Mouse (Mus musculus) neural tube, embryonic 11.5 days (tissue): ENCODE results near the gene Slc22a23. TPM values are rescaled to one million over a fixed set of nuclear protein-coding genes. Genes with fewer than 3 reads are reported as not detected.

Experiments
- ATAC-seq: fragments of 200-750 bp; cut with Nextera tagmentation; 2 replicates; pipeline ENCODE4 v1.8.0; 2017; ENCODE audit warnings: moderate number of reproducible peaks, mild to moderate bottlenecking, moderate TSS enrichment, moderate library complexity; ENCODE audit not compliant: insufficient read depth, low FRiP score, low TSS enrichment
- DNase-seq: peaks from one replicate; pipeline ENCODE4 v3.0.0-alpha.2; 2015; ENCODE audit warnings: low spot score
- H3K27ac ChIP-seq: fragments of 300-500 bp; sonication (generic); 2 replicates; pipeline ENCODE4 v1.5.1; 2014; ENCODE audit warnings: low read depth, mild to moderate bottlenecking, low read length
- H3K27me3 ChIP-seq: fragments of 300-500 bp; sonication (generic); 2 replicates; pipeline ENCODE4 v1.6.1; 2014; ENCODE audit warnings: mild to moderate bottlenecking, low read length, mixed read lengths; ENCODE audit not compliant: control insufficient read depth, insufficient read depth
- H3K36me3 ChIP-seq: fragments of 300-500 bp; sonication (generic); 2 replicates; pipeline ENCODE4 v1.6.1; 2014; ENCODE audit warnings: mild to moderate bottlenecking, low read length, moderate library complexity, mixed read lengths; ENCODE audit not compliant: control insufficient read depth, insufficient read depth
- H3K4me1 ChIP-seq: fragments of 300-500 bp; sonication (generic); 2 replicates; pipeline ENCODE4 v1.6.1; 2014; ENCODE audit warnings: low read length, mixed read lengths; ENCODE audit not compliant: control insufficient read depth, insufficient read depth
- H3K4me2 ChIP-seq: fragments of 300-500 bp; sonication (generic); 2 replicates; pipeline ENCODE4 v1.6.1; 2014; ENCODE audit warnings: low read depth, mild to moderate bottlenecking, moderate library complexity
- H3K4me3 ChIP-seq: fragments of 300-500 bp; sonication (generic); 2 replicates; pipeline ENCODE4 v1.5.1; 2014; ENCODE audit warnings: low read depth, low read length
- H3K9ac ChIP-seq: fragments of 300-500 bp; sonication (generic); 2 replicates; pipeline ENCODE4 v1.6.1; 2014; ENCODE audit warnings: mild to moderate bottlenecking, low read length
- H3K9me3 ChIP-seq: fragments of 300-500 bp; sonication (generic); 2 replicates; pipeline ENCODE4 v1.6.1; 2016; ENCODE audit warnings: low read length; ENCODE audit not compliant: control insufficient read depth
- WGBS: fragments of 180-500 bp; shearing (Covaris S2); extraction: QIAGEN DNeasy Blood & Tissue Kit; methylation state at CpG from one replicate; pipeline ENCODE4 v1.1.7; 2014; 5-methylcytosine and 5-hydroxymethylcytosine counted together
- polyA plus RNA-seq: library from polyadenylated mRNA; unstranded; fragments of >200 nt; fragmentation: Nextera tagmentation; extraction: Ambion mirVana; gene quantifications from 2 replicates; pipeline ENCODE4 v1.2.1, GENCODE M21; 2014

The Slc22a23 gene
- polyA plus RNA-seq, 1 experiment from 2014 or later = 13.3 TPM

GRCm38 (mm10) chr13:34281360-34281759 lies 63.6 kb downstream of the Slc22a23 start:
- WGBS = 92% methylated on average over 6 of the region's 6 CpGs
- ATAC-seq = no peak
- DNase-seq = no peak
- Histone ChIP-seq H3K4me2 (no peak overlapping the region), H3K4me3 (no peak overlapping the region), H3K4me1 (peaks cover 5% of the 10 kb centered on the region; the same call in 1 of the 2 replicates), H3K36me3 (no peaks in the 10 kb centered on the region), H3K9me3 (no peaks in the 10 kb centered on the region), H3K9ac (no peak overlapping the region), H3K27ac (no peak overlapping the region), H3K27me3 (no peaks in the 10 kb centered on the region)

GRCm38 (mm10) chr13:34278759-34279270 lies 66.2 kb downstream of the Slc22a23 start:
- H3K9ac ChIP-seq = no peak overlapping the region
- no peaks in the 10 kb centered on the region for H3K36me3 ChIP-seq
- WGBS = 47% methylated on average over 5 of the region's 5 CpGs
- ATAC-seq (peak; percentile 48; the same call in 1 of the 2 replicates), DNase-seq (peak; percentile 13)
- peaks cover 5% of the 10 kb centered on the region; the same call in 1 of the 2 replicates for H3K4me1 ChIP-seq
- H3K27ac ChIP-seq = no peak overlapping the region
- no peaks in the 10 kb centered on the region for H3K9me3 ChIP-seq
- no peaks in the 10 kb centered on the region for H3K27me3 ChIP-seq
- no peak overlapping the region for H3K4me2 ChIP-seq
- no peak overlapping the region for H3K4me3 ChIP-seq

- 34% methylated on average over 6 of the region's 6 CpGs for WGBS
- peaks cover 5% of the 10 kb centered on the region; the same call in 1 of the 2 replicates for H3K4me1 ChIP-seq
- H3K4me2 ChIP-seq = no peak overlapping the region
- H3K36me3 ChIP-seq = no peaks in the 10 kb centered on the region
- ATAC-seq (peak; percentile 60), DNase-seq (peak; percentile 55)
- H3K27me3 ChIP-seq = no peaks in the 10 kb centered on the region
- H3K9me3 ChIP-seq = no peaks in the 10 kb centered on the region
- H3K9ac ChIP-seq = no peak overlapping the region
- H3K4me3 ChIP-seq = no peak overlapping the region
- no peak overlapping the region for H3K27ac ChIP-seq
Observed at GRCm38 (mm10) chr13:34278288-34278701, 66.7 kb downstream of the Slc22a23 start.

GRCm38 (mm10) chr13:34277611-34278010 lies 67.4 kb downstream of the Slc22a23 start:
- Histone ChIP-seq H3K9me3 (no peaks in the 10 kb centered on the region), H3K9ac (no peak overlapping the region), H3K4me1 (peaks cover 5% of the 10 kb centered on the region; the same call in 1 of the 2 replicates), H3K4me3 (no peak overlapping the region), H3K36me3 (no peaks in the 10 kb centered on the region), H3K4me2 (no peak overlapping the region), H3K27ac (no peak overlapping the region), H3K27me3 (no peaks in the 10 kb centered on the region)
- ATAC-seq (no peak), DNase-seq (no peak)
- 92% methylated on average over 2 of the region's 2 CpGs for WGBS

GRCm38 (mm10) chr13:34277001-34277400 lies 68.0 kb downstream of the Slc22a23 start:
- 85% methylated on average over 3 of the region's 3 CpGs for WGBS
- Histone ChIP-seq H3K4me3 (no peak overlapping the region), H3K4me1 (peaks cover 8% of the 10 kb centered on the region; the same call in 1 of the 2 replicates), H3K36me3 (no peaks in the 10 kb centered on the region), H3K4me2 (no peak overlapping the region), H3K9ac (no peak overlapping the region), H3K27ac (no peak overlapping the region), H3K9me3 (no peaks in the 10 kb centered on the region), H3K27me3 (no peaks in the 10 kb centered on the region)
- ATAC-seq (no peak), DNase-seq (no peak)

GRCm38 (mm10) chr13:34274890-34275289 lies 70.1 kb downstream of the Slc22a23 start:
- peaks cover 10% of the 10 kb centered on the region; the same call in 1 of the 2 replicates for H3K4me1 ChIP-seq
- no peak overlapping the region for H3K4me3 ChIP-seq
- H3K27me3 ChIP-seq = no peaks in the 10 kb centered on the region
- H3K27ac ChIP-seq = no peak overlapping the region
- no peak overlapping the region for H3K4me2 ChIP-seq
- ATAC-seq (no peak), DNase-seq (no peak)
- no peaks in the 10 kb centered on the region for H3K36me3 ChIP-seq
- WGBS = 92% methylated on average over 1 of the region's 1 CpGs
- H3K9ac ChIP-seq = no peak overlapping the region
- no peaks in the 10 kb centered on the region for H3K9me3 ChIP-seq

GRCm38 (mm10) chr13:34274417-34274816 lies 70.6 kb downstream of the Slc22a23 start:
- no peak for ATAC-seq
- 79% methylated on average over 2 of the region's 2 CpGs for WGBS
- H3K27ac ChIP-seq = no peak overlapping the region

GRCm38 (mm10) chr13:34272275-34273054 lies 72.5 kb downstream of the Slc22a23 start:
- Histone ChIP-seq H3K4me3 (no peak overlapping the region), H3K36me3 (no peaks in the 10 kb centered on the region), H3K9ac (no peak overlapping the region), H3K27ac (no peak overlapping the region), H3K27me3 (no peaks in the 10 kb centered on the region), H3K4me2 (no peak overlapping the region), H3K4me1 (0 out of 2 replicates have a peak, but pooled peaks cover 4% of the 10 kb centered on the region), H3K9me3 (no peaks in the 10 kb centered on the region)
- 20% methylated on average over 8 of the region's 8 CpGs for WGBS
- peak; percentile 32 for DNase-seq
- ATAC-seq = no peak

More at GRCm38 (mm10) chr13:34274417-34274816, 70.6 kb downstream of the Slc22a23 start:
- no peak for DNase-seq
- H3K27me3 ChIP-seq = no peaks in the 10 kb centered on the region
- H3K4me3 ChIP-seq = no peak overlapping the region
- no peak overlapping the region for H3K9ac ChIP-seq
- no peaks in the 10 kb centered on the region for H3K9me3 ChIP-seq
- H3K36me3 ChIP-seq = no peaks in the 10 kb centered on the region
- H3K4me1 ChIP-seq = peaks cover 10% of the 10 kb centered on the region; the same call in 1 of the 2 replicates
- H3K4me2 ChIP-seq = no peak overlapping the region

GRCm38 (mm10) chr13:34271665-34272064 lies 73.3 kb downstream of the Slc22a23 start:
- Histone ChIP-seq H3K36me3 (no peaks in the 10 kb centered on the region), H3K9me3 (no peaks in the 10 kb centered on the region), H3K27me3 (no peaks in the 10 kb centered on the region), H3K4me1 (0 out of 2 replicates have a peak, but pooled peaks cover 4% of the 10 kb centered on the region), H3K27ac (no peak overlapping the region), H3K4me3 (no peak overlapping the region), H3K9ac (no peak overlapping the region), H3K4me2 (no peak overlapping the region)
- WGBS = 79% methylated on average over 2 of the region's 2 CpGs
- DNase-seq = no peak
- ATAC-seq = no peak
